Mouse (Mus musculus): ENCODE measurements around the gene Mtrf1.

DNA sequence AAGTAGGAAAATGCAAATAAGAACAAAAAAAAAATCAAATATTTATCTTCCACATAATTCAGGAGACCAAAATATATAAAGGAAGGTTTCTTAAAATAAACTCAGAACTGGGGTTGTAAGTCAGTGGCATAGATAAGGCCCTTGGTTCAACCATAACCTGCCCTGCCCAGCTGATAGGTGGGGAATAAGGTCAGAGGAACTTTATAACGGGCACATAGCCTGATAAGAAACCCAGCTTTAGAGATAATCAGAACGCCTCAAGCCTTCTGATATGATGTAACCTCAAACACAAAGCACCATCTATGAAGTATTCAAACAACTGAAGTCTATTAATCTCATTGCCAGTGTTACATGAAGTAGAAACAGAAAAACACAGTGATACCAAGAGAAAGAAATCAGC, 39.5 kb upstream of the Mtrf1 start:
- TF ChIP-seq GABPA (IDR thresholded peaks at IDR 0.05; ENCODE audit: insufficient replicate concordance, low read depth, low read length) (no peak), CHD2 (IDR thresholded peaks at IDR 0.05; ENCODE audit: low read length) (no peak)

Data from CH12.LX (cell line).